Mouse (Mus musculus): ENCODE results near the gene Sprr2a2. TPM values are rescaled to one million over a fixed set of nuclear protein-coding genes. Genes with fewer than 3 reads are reported as not detected.
"Not testable (repeated sequence)": the region's sequence is repeated elsewhere in the genome, so short reads cannot be mapped to it uniquely, and the experiment has no call there.

Sprr2a2 gene
- polyA plus RNA-seq, 1 experiment from 2014 or later: 3.2 TPM

DNA sequence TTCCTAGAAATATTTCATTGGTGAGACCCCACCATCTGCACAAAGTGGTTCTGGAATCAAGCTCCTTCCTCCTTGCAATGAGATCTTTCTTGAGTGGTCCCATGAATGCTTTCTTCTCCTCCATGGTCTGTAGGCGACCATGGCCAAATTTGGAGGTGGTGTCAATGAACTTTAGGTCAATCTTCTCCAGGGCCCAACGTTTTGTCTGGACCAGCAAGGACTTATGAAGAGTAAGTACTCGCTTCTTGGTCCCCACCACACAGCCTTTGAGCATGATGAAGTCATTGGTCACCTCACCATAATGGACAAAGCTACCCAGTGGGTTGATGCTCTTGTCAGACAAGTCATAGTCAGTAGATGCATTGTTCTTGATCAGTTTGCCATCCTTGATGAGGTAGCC lies 11.7 kb downstream of the Sprr2a2 start:
- H3K4me2 ChIP-seq (ENCODE audit: low read depth, low read length); H3K27ac ChIP-seq (ENCODE audit: low read length); H3K36me3 ChIP-seq (ENCODE audit: control insufficient read depth, insufficient read depth, low read length); H3K4me3 ChIP-seq (ENCODE audit: low read length); H3K9ac ChIP-seq (ENCODE audit: low read length); H3K4me1 ChIP-seq (replicated peaks; ENCODE audit: control insufficient read depth, insufficient read depth, low read length); H3K9me3 ChIP-seq (ENCODE audit: control insufficient read depth, low read length); ATAC-seq (ENCODE audit: low read depth); H3K27me3 ChIP-seq (ENCODE audit: control insufficient read depth, insufficient read depth, low read depth, low read length): not testable (repeated sequence)
- 68% methylated on average over 2 of the region's 3 CpGs for WGBS

DNA sequence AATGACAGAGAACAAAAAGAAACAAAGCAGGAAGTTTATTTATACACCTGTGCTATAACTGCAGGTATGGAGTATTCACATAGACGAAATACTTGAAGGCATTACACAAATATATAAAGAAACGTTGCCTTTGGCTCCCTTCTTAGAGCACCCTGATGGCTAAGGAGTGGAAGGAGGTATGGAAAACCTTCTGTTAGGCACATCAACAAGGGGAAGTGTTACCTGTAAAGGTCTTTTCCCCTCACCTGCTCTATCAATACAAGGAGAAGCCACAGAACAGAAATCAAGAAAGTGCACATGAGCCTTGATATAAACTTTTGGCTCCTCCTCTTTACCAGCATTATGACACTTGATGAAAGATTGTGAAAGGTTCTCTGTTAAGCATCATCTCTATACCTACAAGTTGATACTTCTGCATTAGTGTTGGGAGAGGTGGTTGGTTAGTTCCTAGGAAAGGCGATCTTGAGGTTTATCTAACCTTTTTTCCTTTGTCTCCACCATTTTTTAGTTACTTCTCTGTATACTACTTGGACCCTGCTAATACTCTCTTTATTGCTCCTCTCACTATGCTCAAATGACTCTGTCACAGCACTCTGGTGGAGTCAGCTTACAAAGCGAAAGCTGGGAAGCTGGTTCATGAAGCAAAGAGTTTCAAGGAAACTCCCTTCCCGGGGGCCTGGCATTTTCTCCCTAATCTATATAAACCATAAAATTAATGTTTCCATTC lies 20.9 kb downstream of the Sprr2a2 start:
- no CpG with 5 or more reads among the region's 5 CpGs for WGBS
- H3K27ac ChIP-seq (ENCODE audit: low read length); H3K36me3 ChIP-seq (ENCODE audit: control insufficient read depth, insufficient read depth, low read length); H3K4me2 ChIP-seq (ENCODE audit: low read depth, low read length); H3K27me3 ChIP-seq (ENCODE audit: control insufficient read depth, insufficient read depth, low read depth, low read length); H3K9ac ChIP-seq (ENCODE audit: low read length); H3K4me3 ChIP-seq (ENCODE audit: low read length); H3K9me3 ChIP-seq (ENCODE audit: control insufficient read depth, low read length); H3K4me1 ChIP-seq (replicated peaks; ENCODE audit: control insufficient read depth, insufficient read depth, low read length): not testable (repeated sequence)
- ATAC-seq (ENCODE audit: low read depth): peak; percentile 36

DNA sequence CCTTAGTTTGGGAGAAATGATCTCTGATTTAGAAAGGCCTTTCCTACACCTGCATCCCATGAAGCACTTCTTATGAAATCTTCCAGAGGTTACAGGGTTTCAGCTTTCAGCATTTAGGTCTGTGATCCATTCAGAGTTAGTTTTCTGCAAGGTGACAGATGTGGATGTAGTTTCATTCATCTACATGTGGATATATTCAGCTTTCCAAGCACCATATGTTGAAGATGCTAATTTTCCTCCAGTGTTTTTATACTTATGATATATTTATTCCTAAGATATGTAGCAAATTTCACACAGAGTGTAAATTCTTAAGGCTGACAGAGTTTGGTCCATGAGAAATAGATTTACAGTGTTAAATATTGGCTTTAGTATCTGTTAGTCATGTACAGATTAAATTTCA lies 23.0 kb downstream of the Sprr2a2 start:
- not testable (repeated sequence) for H3K9ac ChIP-seq (ENCODE audit: low read length); ATAC-seq (ENCODE audit: low read depth); H3K4me3 ChIP-seq (ENCODE audit: low read length); H3K4me1 ChIP-seq (replicated peaks; ENCODE audit: control insufficient read depth, insufficient read depth, low read length); H3K9me3 ChIP-seq (ENCODE audit: control insufficient read depth, low read length); H3K4me2 ChIP-seq (ENCODE audit: low read depth, low read length); H3K27ac ChIP-seq (ENCODE audit: low read length); H3K27me3 ChIP-seq (ENCODE audit: control insufficient read depth, insufficient read depth, low read depth, low read length); H3K36me3 ChIP-seq (ENCODE audit: control insufficient read depth, insufficient read depth, low read length)

DNA sequence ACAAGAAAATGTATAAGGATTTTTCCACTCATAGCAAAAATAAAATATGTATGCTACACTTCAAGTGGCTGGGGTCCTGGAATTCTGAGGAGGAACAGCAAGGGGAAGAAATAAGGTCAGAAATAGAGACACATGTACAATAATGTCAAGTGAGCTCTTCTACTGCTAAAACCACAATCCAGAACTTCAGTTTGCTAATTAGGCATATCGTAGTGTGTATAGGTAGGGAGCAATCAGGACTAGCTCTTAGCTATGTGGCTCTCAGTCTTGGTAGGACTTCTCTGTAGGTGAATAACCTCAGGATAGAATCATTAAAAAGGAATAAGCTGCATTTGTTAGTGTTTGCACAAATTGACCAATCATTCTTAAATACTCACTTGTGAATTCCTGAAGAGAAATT lies 23.5 kb downstream of the Sprr2a2 start:
- H3K27ac ChIP-seq (ENCODE audit: low read length); H3K9me3 ChIP-seq (ENCODE audit: control insufficient read depth, low read length); H3K4me1 ChIP-seq (replicated peaks; ENCODE audit: control insufficient read depth, insufficient read depth, low read length); H3K36me3 ChIP-seq (ENCODE audit: control insufficient read depth, insufficient read depth, low read length); ATAC-seq (ENCODE audit: low read depth); H3K27me3 ChIP-seq (ENCODE audit: control insufficient read depth, insufficient read depth, low read depth, low read length); H3K9ac ChIP-seq (ENCODE audit: low read length); H3K4me3 ChIP-seq (ENCODE audit: low read length); H3K4me2 ChIP-seq (ENCODE audit: low read depth, low read length): not testable (repeated sequence)
- WGBS: no CpG with 5 or more reads among the region's 1 CpGs

DNA sequence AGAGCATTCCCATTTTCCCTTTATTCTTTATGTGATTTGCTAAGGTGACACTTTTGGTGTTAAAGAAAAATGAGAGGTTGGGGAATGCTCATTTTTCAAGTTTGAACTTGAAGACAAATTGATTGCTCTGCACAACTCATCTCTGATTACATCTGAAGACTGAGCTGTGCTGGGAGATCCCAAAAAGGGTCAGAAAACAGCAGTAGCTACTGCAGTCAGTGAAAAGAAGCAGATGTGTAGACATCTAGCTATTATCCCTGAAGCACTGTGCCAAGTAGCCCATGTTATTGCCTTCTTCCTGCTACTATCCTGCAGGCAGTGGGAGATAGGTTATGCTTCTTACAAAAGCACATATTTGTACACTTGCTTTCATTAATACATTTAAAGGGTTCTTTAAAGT lies 29.1 kb downstream of the Sprr2a2 start:
- not testable (repeated sequence) for H3K36me3 ChIP-seq (ENCODE audit: control insufficient read depth, insufficient read depth, low read length); H3K27me3 ChIP-seq (ENCODE audit: control insufficient read depth, insufficient read depth, low read depth, low read length); H3K27ac ChIP-seq (ENCODE audit: low read length); ATAC-seq (ENCODE audit: low read depth); H3K9ac ChIP-seq (ENCODE audit: low read length); H3K4me1 ChIP-seq (replicated peaks; ENCODE audit: control insufficient read depth, insufficient read depth, low read length); H3K4me2 ChIP-seq (ENCODE audit: low read depth, low read length); H3K9me3 ChIP-seq (ENCODE audit: control insufficient read depth, low read length); H3K4me3 ChIP-seq (ENCODE audit: low read length)

DNA sequence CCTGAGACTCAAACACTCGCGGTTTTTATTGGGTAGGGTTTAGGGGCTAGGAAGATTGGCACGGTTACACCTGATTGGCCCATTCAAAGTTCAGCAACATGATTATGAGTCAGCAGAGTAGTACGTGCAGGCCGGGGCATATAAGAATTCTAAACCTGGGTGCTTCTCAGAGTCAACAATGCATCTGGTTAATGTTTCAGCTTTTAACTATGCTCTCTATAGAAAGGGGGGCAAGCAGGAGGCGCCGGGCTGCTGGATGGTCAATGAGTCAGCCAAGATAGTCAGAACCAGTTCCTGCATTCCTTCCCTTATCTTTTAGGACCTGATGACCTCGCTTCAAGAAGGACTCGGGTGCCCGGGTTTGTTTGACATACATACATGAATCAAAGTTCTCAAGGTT lies 30.5 kb downstream of the Sprr2a2 start:
- H3K9ac ChIP-seq (ENCODE audit: low read length); H3K27me3 ChIP-seq (ENCODE audit: control insufficient read depth, insufficient read depth, low read depth, low read length); H3K4me2 ChIP-seq (ENCODE audit: low read depth, low read length); H3K27ac ChIP-seq (ENCODE audit: low read length); H3K9me3 ChIP-seq (ENCODE audit: control insufficient read depth, low read length); H3K4me3 ChIP-seq (ENCODE audit: low read length); H3K4me1 ChIP-seq (replicated peaks; ENCODE audit: control insufficient read depth, insufficient read depth, low read length); H3K36me3 ChIP-seq (ENCODE audit: control insufficient read depth, insufficient read depth, low read length): not testable (repeated sequence)
- no CpG with 5 or more reads among the region's 10 CpGs for WGBS
- ATAC-seq (ENCODE audit: low read depth): peak; percentile 84

DNA sequence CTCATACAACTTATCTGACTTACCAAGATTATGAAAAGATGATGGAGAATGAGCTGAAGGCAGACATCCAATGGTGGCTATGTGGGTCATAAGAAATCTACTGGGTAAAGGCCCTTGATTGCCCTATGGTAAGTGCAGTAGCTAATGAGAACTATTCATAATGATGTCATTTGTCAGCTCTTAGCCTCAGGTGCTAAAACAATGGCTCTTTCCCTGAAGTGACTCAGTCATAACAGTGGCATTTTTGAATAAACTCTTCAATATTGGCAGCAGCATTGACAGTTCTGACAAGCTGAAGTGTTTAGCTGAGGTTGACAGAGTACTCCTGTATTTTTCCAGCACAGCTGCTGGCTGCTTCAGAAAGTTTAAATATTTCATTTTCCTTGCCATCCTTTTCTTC lies 32.8 kb downstream of the Sprr2a2 start:
- not testable (repeated sequence) for H3K27me3 ChIP-seq (ENCODE audit: control insufficient read depth, insufficient read depth, low read depth, low read length); H3K27ac ChIP-seq (ENCODE audit: low read length); H3K9me3 ChIP-seq (ENCODE audit: control insufficient read depth, low read length); H3K36me3 ChIP-seq (ENCODE audit: control insufficient read depth, insufficient read depth, low read length); H3K9ac ChIP-seq (ENCODE audit: low read length); H3K4me1 ChIP-seq (replicated peaks; ENCODE audit: control insufficient read depth, insufficient read depth, low read length); H3K4me2 ChIP-seq (ENCODE audit: low read depth, low read length); H3K4me3 ChIP-seq (ENCODE audit: low read length)
- peak; percentile 48; the same call in 1 of the 2 replicates for ATAC-seq (ENCODE audit: low read depth)

DNA sequence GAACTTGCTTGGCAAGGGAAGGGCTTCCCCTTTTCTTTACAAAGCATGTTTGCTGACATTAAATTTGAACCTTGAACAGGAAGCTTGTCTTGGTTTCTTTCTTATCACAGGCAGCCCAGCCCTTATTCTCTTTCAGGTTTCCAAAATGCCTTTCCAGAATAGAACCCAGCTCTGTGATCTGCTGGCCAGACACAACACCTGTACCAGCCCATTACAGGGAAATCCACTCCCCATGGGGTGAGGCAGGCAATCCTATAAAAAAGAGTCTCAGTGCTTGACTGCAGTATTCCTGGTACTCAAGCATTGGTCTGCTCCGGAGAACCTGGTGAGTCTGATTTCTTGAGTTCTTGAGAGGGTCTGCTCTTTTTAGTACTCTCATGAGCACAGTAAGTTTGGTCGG lies 34.7 kb downstream of the Sprr2a2 start:
- not testable (repeated sequence) for H3K4me2 ChIP-seq (ENCODE audit: low read depth, low read length); H3K36me3 ChIP-seq (ENCODE audit: control insufficient read depth, insufficient read depth, low read length); H3K27me3 ChIP-seq (ENCODE audit: control insufficient read depth, insufficient read depth, low read depth, low read length); H3K9me3 ChIP-seq (ENCODE audit: control insufficient read depth, low read length); H3K9ac ChIP-seq (ENCODE audit: low read length); ATAC-seq (ENCODE audit: low read depth); H3K4me1 ChIP-seq (replicated peaks; ENCODE audit: control insufficient read depth, insufficient read depth, low read length); H3K27ac ChIP-seq (ENCODE audit: low read length); H3K4me3 ChIP-seq (ENCODE audit: low read length)
- WGBS: 89% methylated on average over 1 of the region's 2 CpGs

DNA sequence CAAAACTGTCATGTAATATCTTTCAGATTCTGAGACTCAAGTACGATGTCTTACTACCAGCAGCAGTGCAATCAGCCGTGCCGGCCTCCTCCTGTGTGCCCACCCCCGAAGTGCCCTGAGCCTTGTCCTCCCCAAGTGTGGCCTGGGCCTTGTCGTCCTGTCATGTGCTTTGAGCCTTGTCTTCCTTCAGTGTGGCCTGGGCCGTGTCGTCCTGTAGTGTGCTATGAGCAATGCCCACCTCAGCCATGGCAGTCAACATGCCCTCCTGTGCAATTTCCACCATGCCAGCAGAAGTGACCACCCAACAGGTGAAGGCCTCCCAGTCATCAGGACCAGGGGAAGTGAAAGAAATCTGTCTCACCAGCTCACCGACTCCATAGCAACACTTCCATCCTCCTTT lies 38.1 kb downstream of the Sprr2a2 start:
- not testable (repeated sequence) for H3K36me3 ChIP-seq (ENCODE audit: control insufficient read depth, insufficient read depth, low read length); H3K27me3 ChIP-seq (ENCODE audit: control insufficient read depth, insufficient read depth, low read depth, low read length); H3K9me3 ChIP-seq (ENCODE audit: control insufficient read depth, low read length); H3K4me2 ChIP-seq (ENCODE audit: low read depth, low read length); H3K4me3 ChIP-seq (ENCODE audit: low read length); H3K27ac ChIP-seq (ENCODE audit: low read length); H3K9ac ChIP-seq (ENCODE audit: low read length); H3K4me1 ChIP-seq (replicated peaks; ENCODE audit: control insufficient read depth, insufficient read depth, low read length)
- WGBS: no CpG with 5 or more reads among the region's 8 CpGs
- ATAC-seq (ENCODE audit: low read depth): peak; percentile 45; the same call in 1 of the 2 replicates

DNA sequence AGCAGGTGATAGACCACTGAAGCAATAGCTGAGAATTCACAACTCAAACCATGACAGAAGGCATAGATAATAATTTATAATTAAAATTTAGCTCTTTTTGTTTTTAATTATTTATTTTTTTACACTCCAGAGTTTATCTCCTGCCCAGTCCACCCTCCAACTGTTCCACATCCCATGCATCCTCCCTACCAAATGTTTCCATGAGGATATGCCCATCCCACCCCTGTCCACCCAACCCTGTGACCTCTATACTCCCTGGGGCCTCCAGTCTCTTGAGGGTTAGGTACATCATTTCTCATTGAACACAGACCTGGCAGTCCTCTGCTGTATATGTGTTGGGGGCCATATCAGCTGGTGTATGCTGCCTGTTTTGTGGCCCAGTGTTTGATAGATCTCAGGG lies 42.8 kb downstream of the Sprr2a2 start:
- not testable (repeated sequence) for H3K27ac ChIP-seq (ENCODE audit: low read length); H3K4me2 ChIP-seq (ENCODE audit: low read depth, low read length); H3K9ac ChIP-seq (ENCODE audit: low read length); H3K4me3 ChIP-seq (ENCODE audit: low read length); H3K27me3 ChIP-seq (ENCODE audit: control insufficient read depth, insufficient read depth, low read depth, low read length); H3K4me1 ChIP-seq (replicated peaks; ENCODE audit: control insufficient read depth, insufficient read depth, low read length); H3K36me3 ChIP-seq (ENCODE audit: control insufficient read depth, insufficient read depth, low read length); H3K9me3 ChIP-seq (ENCODE audit: control insufficient read depth, low read length)
- ATAC-seq (ENCODE audit: low read depth): 0 out of 2 replicates have a peak, but pooled peaks have one; percentile 36
